Mouse (Mus musculus): ENCODE data around the gene Ms4a1. TPM values are rescaled to one million over a fixed set of nuclear protein-coding genes. Genes with fewer than 3 reads are reported as not detected.
"Not testable (repeated sequence)": the region's sequence is repeated elsewhere in the genome, so short reads cannot be mapped to it uniquely, and the experiment has no call there.

Gene Ms4a1
- under 1 TPM in 1 of 2 experiments, not detected in 1; 0.10 TPM for total RNA-seq (2021)
- long read RNA-seq, experiment 1 = 0 reads
- long read RNA-seq, experiment 2 = 0 reads

DNA sequence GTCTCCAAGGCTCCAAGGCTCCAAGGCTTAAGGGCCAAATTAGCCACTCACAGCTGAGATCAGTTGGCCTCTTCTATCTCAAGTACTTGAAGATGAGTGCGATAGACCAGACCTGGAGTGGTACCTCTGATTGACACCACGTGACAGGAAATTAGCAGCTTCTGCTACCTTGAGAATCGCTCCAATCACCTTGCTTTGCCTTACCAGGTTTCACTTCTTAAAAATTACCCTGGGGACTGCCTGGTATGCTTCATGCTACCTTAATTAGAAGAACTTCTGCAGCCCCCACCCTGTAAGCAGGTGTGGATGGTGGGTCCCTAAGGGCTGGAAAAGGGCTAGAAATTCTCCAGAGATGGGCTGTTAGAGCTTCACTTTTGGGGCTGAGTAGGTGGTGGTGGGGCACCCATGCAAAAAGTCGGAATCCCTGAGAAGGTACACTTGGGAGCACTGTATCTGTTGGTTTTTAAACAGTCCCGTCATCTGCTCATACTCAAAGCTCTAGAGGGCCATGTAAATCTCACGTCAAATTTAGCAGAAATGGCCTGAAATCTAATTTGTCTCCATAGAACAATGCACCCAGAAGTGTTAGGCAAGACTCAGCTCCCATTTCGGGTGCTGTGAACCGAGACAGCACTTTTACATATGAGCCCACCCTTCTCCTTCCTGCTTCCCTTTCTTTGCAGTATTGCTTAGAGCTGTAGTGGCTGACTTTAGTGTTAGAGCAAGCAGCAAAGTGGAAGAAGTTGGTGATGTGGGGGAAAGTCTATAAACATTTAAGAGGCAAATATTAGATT lies at the start of gene Ms4a1:
Gene Ms4a1, minus strand, starts transcription at position 190 of the 794 bp plus-strand sequence.
- no peak for DNase-seq
- intact Hi-C loops (cut with DNase I; ENCODE audit: low total_unique reads) = no loop called here

DNA sequence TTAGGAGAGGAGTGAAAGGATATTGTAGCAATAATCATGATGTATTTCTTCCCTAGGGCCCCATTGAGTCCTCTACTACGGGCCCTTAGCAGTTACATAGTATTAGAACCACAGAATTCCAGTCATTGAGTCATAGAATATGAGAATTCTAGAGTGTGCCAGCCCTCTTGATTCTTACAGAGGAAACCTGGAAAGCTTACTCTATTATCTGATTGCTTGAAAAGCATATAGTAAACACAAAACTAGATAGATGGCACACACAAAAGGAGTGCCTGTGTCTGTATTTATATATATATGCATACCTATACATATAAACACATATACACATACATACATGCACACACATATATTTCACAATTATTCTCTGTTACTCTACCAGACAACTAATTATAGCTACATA lies 48.3 kb upstream of the Ms4a1 start, which contains the start of gene Ms4a14:
Gene Ms4a14, minus strand, starts transcription at position 101 of the 400 bp plus-strand sequence.
- intact Hi-C loops (cut with DNase I; ENCODE audit: low total_unique reads) = no loop called here
- DNase-seq = no peak

DNA sequence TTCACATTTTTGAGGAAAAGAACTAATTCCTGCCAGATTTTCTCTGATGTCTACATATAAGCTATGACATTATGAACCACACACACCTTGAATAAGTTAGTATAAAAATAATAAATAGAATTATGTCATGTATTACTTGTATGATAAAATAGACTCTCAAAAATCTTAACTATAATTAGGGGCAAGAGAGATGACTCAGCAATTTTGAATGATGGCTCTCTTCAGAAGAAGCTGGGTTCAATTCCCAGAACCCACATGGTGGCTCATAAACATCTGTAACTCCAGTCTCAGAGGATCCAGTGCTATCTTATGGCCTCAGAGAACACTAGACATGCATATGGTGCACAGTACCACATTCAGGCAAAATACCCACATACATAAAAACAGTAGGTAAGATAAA lies 42.8 kb upstream of the Ms4a1 start:
- intact Hi-C loops (cut with DNase I; ENCODE audit: low total_unique reads) = no loop called here
- DNase-seq = no peak

GRCm38 (mm10) chr19:11299529-11299928 lies 33.5 kb upstream of the Ms4a1 start:
- intact Hi-C loops (cut with DNase I; ENCODE audit: low total_unique reads); DNase-seq: not testable (repeated sequence)

DNA sequence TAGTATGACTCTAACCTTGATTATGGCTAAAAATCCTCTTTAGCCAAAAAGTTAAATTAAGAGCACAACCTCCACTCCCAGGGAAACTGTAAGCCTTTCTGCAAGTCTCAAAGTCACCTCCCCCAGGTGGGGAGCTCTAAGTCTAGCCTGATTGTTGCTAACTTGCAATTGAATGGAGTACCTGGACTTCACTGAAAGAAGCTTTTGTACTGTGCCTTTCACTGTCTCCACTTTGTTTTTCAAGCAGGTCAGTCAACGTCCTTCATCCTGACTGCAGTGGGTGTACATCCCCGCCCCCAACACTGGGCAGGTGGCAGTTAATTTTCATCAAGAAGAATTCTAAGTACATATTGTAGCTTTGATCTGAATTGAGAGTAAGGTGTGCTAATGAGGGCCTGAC lies 32.9 kb upstream of the Ms4a1 start:
- DNase-seq = no peak
- intact Hi-C loops (cut with DNase I; ENCODE audit: low total_unique reads) = no loop called here

GRCm38 (mm10) chr19:11293616-11294015 lies 27.6 kb upstream of the Ms4a1 start:
- intact Hi-C loops (cut with DNase I; ENCODE audit: low total_unique reads); DNase-seq: not testable (repeated sequence)

- intact Hi-C loops (cut with DNase I; ENCODE audit: low total_unique reads) = no loop called here
- DNase-seq = no peak
These were observed 26.9 kb upstream of the Ms4a1 start for GRCm38 (mm10) chr19:11292990-11293389.

GRCm38 (mm10) chr19:11283773-11284172 lies 17.7 kb upstream of the Ms4a1 start, which contains the start of gene Ms4a5:
Gene Ms4a5, minus strand, starts transcription at chr19:11283873.
- no peak for DNase-seq
- intact Hi-C loops (cut with DNase I; ENCODE audit: low total_unique reads) = no loop called here

GRCm38 (mm10) chr19:11280223-11280622 lies 14.2 kb upstream of the Ms4a1 start:
- intact Hi-C loops (cut with DNase I; ENCODE audit: low total_unique reads) = no loop called here
- no peak for DNase-seq

DNA sequence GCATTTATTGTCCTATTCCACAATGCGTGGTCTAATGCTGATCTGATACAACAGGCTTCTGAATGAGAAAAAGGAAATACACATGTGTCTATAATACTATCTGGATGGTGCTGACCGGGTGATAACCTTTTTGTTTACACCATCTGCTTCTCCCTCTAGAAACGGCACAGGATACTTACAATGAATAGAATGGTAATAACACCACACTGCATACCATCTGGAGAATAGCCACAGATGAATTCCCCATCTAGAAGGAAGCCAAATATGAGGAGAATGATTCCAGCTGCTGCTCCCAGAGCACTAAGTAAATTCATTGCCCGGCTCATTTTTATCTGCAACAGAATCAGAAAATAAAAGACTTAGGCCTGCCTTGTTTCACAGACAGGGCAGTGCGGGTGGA lies 10.4 kb upstream of the Ms4a1 start:
- intact Hi-C loops (cut with DNase I; ENCODE audit: low total_unique reads) = no loop called here
- no peak for DNase-seq

- no peak for DNase-seq
- intact Hi-C loops (cut with DNase I; ENCODE audit: low total_unique reads) = no loop called here
These were observed 915 bp upstream of the Ms4a1 start for GRCm38 (mm10) chr19:11266956-11267355.

- no peak for DNase-seq
These were observed 1.3 kb downstream of the Ms4a1 start for GRCm38 (mm10) chr19:11264602-11265185.

DNA sequence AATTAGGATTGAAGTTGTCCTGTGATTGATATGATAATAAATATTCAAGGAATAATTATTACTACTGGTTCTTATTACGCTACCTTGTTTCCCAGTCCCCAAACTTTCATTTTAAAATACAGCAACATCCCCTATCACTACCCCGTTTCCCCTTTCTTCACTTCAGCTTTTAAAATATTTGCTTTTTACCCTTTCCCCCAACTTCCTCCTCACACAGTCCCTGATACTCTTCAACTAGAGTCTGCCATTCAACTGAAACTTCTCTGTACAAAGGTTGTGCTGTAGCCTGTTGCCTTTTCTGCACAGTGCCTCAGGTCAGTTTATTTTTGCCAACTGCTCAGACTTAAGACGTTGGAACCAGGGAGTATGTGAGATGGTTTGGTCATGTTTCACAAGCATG lies 2.5 kb downstream of the Ms4a1 start:
- intact Hi-C loops (cut with DNase I; ENCODE audit: low total_unique reads) = no loop called here
- no peak for DNase-seq

More at GRCm38 (mm10) chr19:11264602-11265185, 1.3 kb downstream of the Ms4a1 start:
- intact Hi-C loops (cut with DNase I; ENCODE audit: low total_unique reads) = no loop called here

GRCm38 (mm10) chr19:11262932-11263331 lies 3.1 kb downstream of the Ms4a1 start:
- intact Hi-C loops (cut with DNase I; ENCODE audit: low total_unique reads); DNase-seq: not testable (repeated sequence)

DNA sequence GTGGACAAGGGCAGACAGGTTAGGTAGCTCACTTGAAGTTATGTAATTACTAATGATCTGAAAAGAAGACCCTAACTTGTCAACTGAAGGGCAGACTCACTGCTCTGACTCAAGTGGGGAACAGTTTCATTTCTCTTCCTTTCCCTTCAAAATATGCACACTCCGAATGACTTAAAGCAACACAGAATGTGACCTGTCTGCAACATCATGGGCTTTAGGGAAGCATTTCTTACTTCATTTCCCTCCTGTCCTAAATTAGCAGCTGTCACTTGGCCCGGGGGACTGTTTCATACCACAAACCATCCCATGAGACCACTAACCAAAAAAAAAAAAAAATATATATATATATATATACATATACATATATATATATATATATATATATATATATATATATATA lies 4.5 kb downstream of the Ms4a1 start:
- no peak for DNase-seq
- intact Hi-C loops (cut with DNase I; ENCODE audit: low total_unique reads) = no loop called here

DNA sequence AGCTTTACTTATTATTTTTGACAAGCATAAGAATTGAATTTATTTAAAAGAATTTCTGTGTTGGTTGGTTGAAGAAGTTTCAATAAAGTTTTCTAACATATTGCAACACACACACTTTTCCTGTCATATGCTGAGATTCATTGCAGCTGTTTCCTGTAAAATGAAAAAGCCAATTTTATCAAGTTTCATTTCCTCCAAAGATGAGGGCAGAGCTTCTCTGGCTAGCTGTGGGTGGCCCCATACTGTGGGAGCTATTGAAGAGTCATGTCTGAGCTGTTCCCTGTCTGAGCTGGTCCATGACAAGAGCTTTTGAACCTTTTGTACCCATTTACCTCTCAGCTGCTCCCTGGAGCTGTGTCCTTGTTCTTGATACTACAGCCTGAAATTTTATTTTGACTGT lies 21.8 kb downstream of the Ms4a1 start:
- intact Hi-C loops (cut with DNase I; ENCODE audit: low total_unique reads) = no loop called here
- DNase-seq = no peak

GRCm38 (mm10) chr19:11242560-11242959 lies 23.5 kb downstream of the Ms4a1 start:
- intact Hi-C loops (cut with DNase I; ENCODE audit: low total_unique reads) = no loop called here

DNA sequence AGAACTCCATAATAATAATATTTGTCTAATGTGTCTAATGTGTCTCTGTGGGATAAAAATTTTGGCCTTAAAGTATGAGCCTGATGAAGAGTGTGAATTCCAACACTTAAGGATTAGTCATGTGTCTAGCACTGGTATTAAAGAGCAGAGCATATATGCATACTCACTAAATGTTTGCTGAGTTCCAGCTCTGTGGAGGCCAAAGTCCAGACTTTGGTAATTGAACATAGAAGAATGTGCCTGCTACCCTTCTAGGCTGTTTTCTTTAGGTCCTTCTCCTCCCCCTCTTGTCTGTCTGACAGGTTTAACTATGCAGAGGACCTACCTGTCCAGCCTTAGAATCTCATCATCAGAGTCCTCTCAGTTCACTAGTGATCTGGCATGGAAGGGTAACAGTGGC lies 30.2 kb downstream of the Ms4a1 start:
- DNase-seq = no peak

More at GRCm38 (mm10) chr19:11242560-11242959, 23.5 kb downstream of the Ms4a1 start:
- DNase-seq = no peak

GRCm38 (mm10) chr19:11234921-11235735 lies 30.9 kb downstream of the Ms4a1 start:
- DNase-seq = no peak
- intact Hi-C loops (cut with DNase I; ENCODE audit: low total_unique reads) = no loop called here

More for the DNA sequence above, 30.2 kb downstream of the Ms4a1 start:
- intact Hi-C loops (cut with DNase I; ENCODE audit: low total_unique reads) = no loop called here

- DNase-seq = no peak
- intact Hi-C loops (cut with DNase I; ENCODE audit: low total_unique reads) = no loop called here
These were observed 31.8 kb downstream of the Ms4a1 start for GRCm38 (mm10) chr19:11234244-11234643.

Measured in gastrocnemius, postnatal 14 days (tissue).